ENCODE assay signal across 21 mouse cellular contexts in the genomic region with DNA sequence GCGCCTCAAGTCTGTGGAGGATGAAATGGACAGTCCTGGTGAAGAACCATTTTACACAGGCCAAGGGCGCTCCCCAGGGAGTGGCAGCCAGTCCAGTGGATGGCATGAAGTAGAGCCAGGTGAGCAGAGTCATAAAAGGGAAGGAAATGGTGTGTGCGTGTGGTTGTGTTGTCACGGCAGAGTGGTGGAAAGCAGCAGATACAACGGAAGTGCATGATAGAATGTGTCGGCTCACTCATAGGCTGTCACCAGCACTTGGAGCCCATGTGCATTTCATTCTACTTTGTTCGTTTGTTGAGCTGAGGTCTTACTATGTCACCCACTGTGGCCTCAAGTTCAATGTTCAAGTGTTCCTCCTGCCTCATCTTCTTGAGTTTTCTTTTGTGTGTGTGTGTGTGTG.
DNase-seq lines count a peak whose midpoint lies in the region; ATAC-seq and TF ChIP-seq lines count a peak whose summit lies in the region.
"Had no signal": no experiment of that assay in that cellular context is flagged by ENCODE, and none has a peak within 500 bp of the region (broad histone marks: within the 10 kb centered on the region; RNA-seq: fewer than 3 reads in every experiment).

No protein-coding gene starts in this region.

- no peaks in the 10 kb centered on the region for H3K9me3 ChIP-seq in heart, embryonic 11.5 days (replicated peaks; ENCODE audit: control insufficient read depth, low read length)
- H3K9me3 ChIP-seq in stomach, postnatal 0 days (ENCODE audit: control insufficient read depth, low read length) = no peaks in the 10 kb centered on the region
- H3K9me3 ChIP-seq: forebrain, embryonic 13.5 days; limb, embryonic 10.5 days; midbrain, embryonic 10.5 days had no signal

- WGBS in heart, embryonic 11.5 days (ENCODE audit: insufficient replicate concordance) = 90% methylated on average over 7 of the region's 7 CpGs
- WGBS in stomach, postnatal 0 days = 93% methylated on average over 7 of the region's 7 CpGs

- H3K27me3 ChIP-seq in heart, embryonic 11.5 days (ENCODE audit: control insufficient read depth, insufficient read depth, low read length) = no peaks in the 10 kb centered on the region
- no peaks in the 10 kb centered on the region for H3K27me3 ChIP-seq in splenic B cell, adult 2 months (ENCODE audit: control insufficient read depth, insufficient read depth, low read length, poor library complexity, severe bottlenecking)
- no peaks in the 10 kb centered on the region for H3K27me3 ChIP-seq in stomach, postnatal 0 days (ENCODE audit: control insufficient read depth, insufficient read depth, low read length)
- H3K27me3 ChIP-seq: forebrain, embryonic 13.5 days had no signal

- H3K27ac ChIP-seq in heart, embryonic 11.5 days (ENCODE audit: low read depth, low read length) = no peak overlapping the region
- H3K27ac ChIP-seq in stomach, postnatal 0 days (replicated peaks) = no peak overlapping the region
- H3K27ac ChIP-seq: hindbrain, postnatal 0 days; limb, embryonic 10.5 days; midbrain, embryonic 10.5 days had no signal

- no peak for TF ChIP-seq CTCF in stomach, postnatal 0 days (IDR thresholded peaks at IDR 0.05; ENCODE audit: low read depth)

- TF ChIP-seq EP300 in stomach, postnatal 0 days (optimal IDR thresholded peaks at IDR 0.05) = no peak

- H3K4me1 ChIP-seq in heart, embryonic 11.5 days (ENCODE audit: control insufficient read depth, insufficient read depth, low read length) = no peaks in the 10 kb centered on the region
- H3K4me1 ChIP-seq in stomach, postnatal 0 days (replicated peaks; ENCODE audit: control insufficient read depth, insufficient read depth) = no peaks in the 10 kb centered on the region
- H3K4me1 ChIP-seq: midbrain, embryonic 10.5 days had no signal

- H3K4me2 ChIP-seq in heart, embryonic 11.5 days = no peak overlapping the region
- no peak overlapping the region for H3K4me2 ChIP-seq in stomach, postnatal 0 days (replicated peaks; ENCODE audit: low read depth)
- H3K4me2 ChIP-seq: forebrain, embryonic 13.5 days had no signal

- no peak overlapping the region for H3K9ac ChIP-seq in heart, embryonic 11.5 days (ENCODE audit: low read depth, low read length)
- no peak overlapping the region for H3K9ac ChIP-seq in stomach, postnatal 0 days (ENCODE audit: low read length)
- H3K9ac ChIP-seq: forebrain, embryonic 13.5 days had no signal

- ATAC-seq in heart, embryonic 11.5 days (replicated peaks; ENCODE audit: insufficient number of reproducible peaks, low FRiP score, low TSS enrichment) = no peak
- no peak for ATAC-seq in stomach, postnatal 0 days (ENCODE audit: low FRiP score, low TSS enrichment)
- ATAC-seq: forebrain, embryonic 13.5 days; hindbrain, postnatal 0 days had no signal

- H3K4me3 ChIP-seq in heart, embryonic 11.5 days (ENCODE audit: low read depth, low read length) = no peak overlapping the region
- no peak overlapping the region for H3K4me3 ChIP-seq in stomach, postnatal 0 days (ENCODE audit: low read depth, low read length)
- H3K4me3 ChIP-seq: forebrain, embryonic 13.5 days; limb, embryonic 10.5 days; midbrain, embryonic 10.5 days had no signal

- peak; percentile 39 for DNase-seq in heart, adult 11 months
- peak; percentile 33 for DNase-seq in CD4-positive, CD25-positive, alpha-beta regulatory T cell, adult 2 months (ENCODE audit: low read depth, low spot score)
- DNase-seq in induced T-regulatory cell, adult 2 months (ENCODE audit: low read depth) = peak; percentile 11
- peak; percentile 53 for DNase-seq in splenic B cell, adult 2 months (ENCODE audit: low read depth, low spot score)
- no peak for DNase-seq in kidney, adult 18-20 months
- DNase-seq in yolk sac, embryonic 10.5 days (ENCODE audit: low spot score) = no peak
- no peak for DNase-seq in stomach, postnatal 0 days (ENCODE audit: low spot score)
- DNase-seq: adrenal gland, adult 2 months; cerebellum, adult 2 months; cerebellum, postnatal 36 days; heart, adult 18-20 months; heart, postnatal 36 days; kidney, adult 9 months; kidney, postnatal 25 days; lung, adult 18-20 months; lung, postnatal 14 days had no signal

- peaks cover 5% of the 10 kb centered on the region; the same call in 1 of the 2 replicates for H3K36me3 ChIP-seq in heart, embryonic 11.5 days (ENCODE audit: control insufficient read depth, insufficient read depth, low read length)
- no peaks in the 10 kb centered on the region for H3K36me3 ChIP-seq in splenic B cell, adult 2 months (ENCODE audit: control insufficient read depth, insufficient read depth, low read length, poor library complexity, severe bottlenecking)
- H3K36me3 ChIP-seq in stomach, postnatal 0 days (ENCODE audit: control insufficient read depth, insufficient read depth, low read length) = no peaks in the 10 kb centered on the region
- H3K36me3 ChIP-seq: midbrain, embryonic 10.5 days had no signal

Comparison
In these comparisons a context has a peak if more than half of its experiments do, and no peak if none do; other contexts are left out.
1. DNase-seq: peak in heart, adult 11 months (single experiment), CD4-positive, CD25-positive, alpha-beta regulatory T cell, adult 2 months (single experiment), induced T-regulatory cell, adult 2 months (single experiment) and splenic B cell, adult 2 months (single experiment); none in kidney, adult 18-20 months (single experiment), yolk sac, embryonic 10.5 days (single experiment) and stomach, postnatal 0 days (single experiment).